Mouse (Mus musculus) liver, embryonic 14.5 days (tissue): ENCODE results near the gene Kcnj8.

Source experiments
- CTCF ChIP-seq: IDR thresholded peaks from 2 replicates; pipeline ENCODE4 v1.5.1; 2016; ENCODE audit warnings: antibody characterized with exemption, low read depth, control low read depth
- EP300 ChIP-seq: IDR thresholded peaks from 2 replicates; pipeline ENCODE4 v1.6.1; 2016; ENCODE audit warnings: antibody characterized with exemption, low read depth

- no peak for TF ChIP-seq CTCF
- no peak for TF ChIP-seq EP300
Observed at GRCm38 (mm10) chr6:142577801-142578200, 6.4 kb upstream of the Kcnj8 start.
